Mouse (Mus musculus) thymus, postnatal 4 days (tissue): Measurements from ENCODE around the gene Ssxb10.
"Not testable (repeated sequence)": the region's sequence is repeated elsewhere in the genome, so short reads cannot be mapped to it uniquely, and the experiment has no call there.

Experiments
- DNase-seq: peaks from one replicate; pipeline ENCODE4 v3.0.0; 2021

Ssxb10 gene

GRCm38 (mm10) chrX:8327124-8327523 lies at the start of gene Ssxb10:
Ssxb10 (plus strand) TSS chrX:8327424.
- no peak for DNase-seq

- DNase-seq: no peak
These were observed 38.6 kb upstream of the Ssxb10 start for GRCm38 (mm10) chrX:8288621-8289020.

- DNase-seq: no peak
These were observed 17.9 kb upstream of the Ssxb10 start for GRCm38 (mm10) chrX:8309302-8309701.

- DNase-seq: peak; percentile 87
These were observed 12.3 kb upstream of the Ssxb10 start for GRCm38 (mm10) chrX:8314905-8315304.

GRCm38 (mm10) chrX:8366678-8367077 lies 39.5 kb downstream of the Ssxb10 start, which contains the start of gene Ssxb9:
Ssxb9 (plus strand) TSS chrX:8366978.
- DNase-seq: not testable (repeated sequence)
